10 mouse cellular contexts compared by ENCODE assay signal in genomic region chr17:11978260-11978821, GRCm38 (mm10).
DNase-seq lines count a peak whose midpoint lies in the region; ATAC-seq lines count a peak whose summit lies in the region.
"Had no signal": no experiment of that assay in that cellular context is flagged by ENCODE, and none has a peak within 500 bp of the region (broad histone marks: within the 10 kb centered on the region; RNA-seq: fewer than 3 reads in every experiment).

No protein-coding gene starts in this region.

- peak overlapping the region; percentile 50 for H3K4me3 ChIP-seq in megakaryocyte, embryonic 14.5 days (replicated peaks)
- no peak overlapping the region for H3K4me3 ChIP-seq in forebrain, embryonic 13.5 days
- H3K4me3 ChIP-seq in neural tube, embryonic 15.5 days (replicated peaks), result no peak overlapping the region
- H3K4me3 ChIP-seq: limb, embryonic 15.5 days; myocyte had no signal

- WGBS in forebrain, embryonic 13.5 days, result 40% methylated on average over 17 of the region's 17 CpGs
- WGBS in neural tube, embryonic 15.5 days, result 23% methylated on average over 17 of the region's 17 CpGs

- H3K9ac ChIP-seq in forebrain, embryonic 13.5 days, result no peak overlapping the region
- no peak overlapping the region for H3K9ac ChIP-seq in neural tube, embryonic 15.5 days (replicated peaks)
- H3K9ac ChIP-seq: limb, embryonic 15.5 days had no signal

- H3K4me1 ChIP-seq in megakaryocyte, embryonic 14.5 days, result peaks cover 6% of the 10 kb centered on the region; the same call in 1 of the 2 replicates
- peaks cover 15% of the 10 kb centered on the region for H3K4me1 ChIP-seq in forebrain, embryonic 13.5 days
- peaks cover 16% of the 10 kb centered on the region for H3K4me1 ChIP-seq in neural tube, embryonic 15.5 days

- no peaks in the 10 kb centered on the region for H3K36me3 ChIP-seq in megakaryocyte, embryonic 14.5 days (replicated peaks; ENCODE audit: low read length)
- no peaks in the 10 kb centered on the region for H3K36me3 ChIP-seq in forebrain, embryonic 13.5 days (ENCODE audit: poor library complexity, severe bottlenecking)
- H3K36me3 ChIP-seq in neural tube, embryonic 15.5 days, result no peaks in the 10 kb centered on the region
- H3K36me3 ChIP-seq: limb, embryonic 15.5 days had no signal

- peak overlapping the region; percentile 21; the same call in 1 of the 2 replicates for H3K4me2 ChIP-seq in forebrain, embryonic 13.5 days
- H3K4me2 ChIP-seq in neural tube, embryonic 15.5 days, result no peak overlapping the region; the same call in 1 of the 2 replicates
- H3K4me2 ChIP-seq: limb, embryonic 15.5 days had no signal

- ATAC-seq in megakaryocyte, adult 5-6 weeks (ENCODE audit: poor library complexity, severe bottlenecking), result no peak
- peak; percentile 83 for ATAC-seq in forebrain, embryonic 13.5 days
- ATAC-seq in neural tube, embryonic 15.5 days (ENCODE audit: low FRiP score), result no peak

- peak overlapping the region; percentile 68 for H3K27ac ChIP-seq in forebrain, embryonic 13.5 days
- peak overlapping the region; percentile 20 for H3K27ac ChIP-seq in neural tube, embryonic 15.5 days (replicated peaks)
- H3K27ac ChIP-seq: limb, embryonic 15.5 days had no signal

- peak; percentile 42 to 43 for DNase-seq in layer of hippocampus, postnatal 25 days (ENCODE audit: extremely low spot score in 1 of 2, low spot score in 1 of 2)
- no peak for DNase-seq in adrenal gland, postnatal 4 days (ENCODE audit: low spot score in 2 of 2)
- DNase-seq in gastrocnemius, postnatal 4 days (ENCODE audit: low spot score in 2 of 2), result no peak
- no peak for DNase-seq in heart, adult 8-10 months (ENCODE audit: low spot score)

- H3K27me3 ChIP-seq in megakaryocyte, embryonic 14.5 days (replicated peaks), result peaks cover 17% of the 10 kb centered on the region
- peaks cover 2% of the 10 kb centered on the region; the same call in 1 of the 2 replicates for H3K27me3 ChIP-seq in forebrain, embryonic 13.5 days
- H3K27me3 ChIP-seq in neural tube, embryonic 15.5 days (replicated peaks), result no peaks in the 10 kb centered on the region

- no peaks in the 10 kb centered on the region for H3K9me3 ChIP-seq in megakaryocyte, embryonic 14.5 days
- no peaks in the 10 kb centered on the region for H3K9me3 ChIP-seq in forebrain, embryonic 13.5 days (replicated peaks)
- H3K9me3 ChIP-seq in neural tube, embryonic 15.5 days (replicated peaks), result no peaks in the 10 kb centered on the region
- H3K9me3 ChIP-seq: limb, embryonic 15.5 days had no signal

Comparison
In these comparisons a context has a peak if more than half of its experiments do, and no peak if none do; other contexts are left out.
1. DNase-seq: peak in layer of hippocampus, postnatal 25 days (2 of 2); none in adrenal gland, postnatal 4 days (0 of 2), gastrocnemius, postnatal 4 days (0 of 2) and heart, adult 8-10 months (single experiment).